Mouse (Mus musculus) heart, postnatal 10 days (tissue): Measurements from ENCODE around the gene Tfip11. TPM values are rescaled to one million over a fixed set of nuclear protein-coding genes. Genes with fewer than 3 reads are reported as not detected.

Source experiments
- total RNA-seq, 2 experiments: library from RNA; stranded (reverse); gene quantifications; 2 replicates each; pipeline ENCODE4 v1.2.3; 2021

Tfip11 gene
- total RNA-seq, 2 experiments from 2014 or later: 19.2 to 22.0 TPM

Other genes with a start within 250 kb of the Tfip11 start
- gene Cryba4, start 73.8 kb upstream of the Tfip11 start, total RNA-seq: 1 to 10 TPM; 3.1 to 3.2 TPM
- gene Crybb1, start 70.5 kb upstream of the Tfip11 start, total RNA-seq: under 1 TPM; 0.35 to 0.81 TPM
- gene Tpst2, start 49.7 kb upstream of the Tfip11 start, total RNA-seq: 10 to 100 TPM; 48.3 to 61.0 TPM
- gene Srrd, start 16.7 kb downstream of the Tfip11 start, total RNA-seq: 10 to 100 TPM; 10.2 to 12.5 TPM
- gene Hps4, start 16.7 kb downstream of the Tfip11 start, total RNA-seq: 10 to 100 TPM; 11.5 to 12.8 TPM
- under 1 TPM; 0.10 to 0.19 TPM for gene Gm6583, start 29.7 kb downstream of the Tfip11 start, total RNA-seq
- gene Asphd2, start 68.5 kb downstream of the Tfip11 start, total RNA-seq: 1 to 10 TPM in 1 of 2 experiments, under 1 TPM in 1; 0.57 to 1.1 TPM
- not detected for gene Gm6588, start 123.1 kb downstream of the Tfip11 start, total RNA-seq